Mouse (Mus musculus) embryo, embryonic 10 days (tissue): ENCODE results near the gene Uhrf1bp1l.

Source experiments
- DNase-seq: peaks from one replicate; pipeline ENCODE4 v3.0.0-alpha.2; 2015; ENCODE audit warnings: low spot score

Gene Uhrf1bp1l

GRCm38 (mm10) chr10:89850951-89851350 lies 106.2 kb downstream of the Uhrf1bp1l start:
- DNase-seq, result no peak

- no peak for DNase-seq
Observed at GRCm38 (mm10) chr10:89855251-89855875, 110.6 kb downstream of the Uhrf1bp1l start.

GRCm38 (mm10) chr10:89856286-89856685 lies 111.5 kb downstream of the Uhrf1bp1l start:
- no peak for DNase-seq

GRCm38 (mm10) chr10:89868211-89868610 lies 123.4 kb downstream of the Uhrf1bp1l start:
- DNase-seq, result no peak

GRCm38 (mm10) chr10:89868836-89869235 lies 124.0 kb downstream of the Uhrf1bp1l start:
- no peak for DNase-seq
